Mouse (Mus musculus) liver, adult 2 months (tissue): ENCODE data around the gene Uaca. TPM values are rescaled to one million over a fixed set of nuclear protein-coding genes. Genes with fewer than 3 reads are reported as not detected.

Source experiments
- DNase-seq: peaks from one replicate; pipeline ENCODE4 v3.0.0-alpha.2; 2011; ENCODE audit warnings: low read depth, low spot score; ENCODE audit errors: extremely low read depth
- H3K27ac ChIP-seq: fragments of 200-500 bp; replicated peaks from 2 replicates; pipeline ENCODE4 v1.5.1; 2012; ENCODE audit warnings: low read depth, mild to moderate bottlenecking, control low read depth, inconsistent platforms, low read length; ENCODE audit not compliant: insufficient read depth
- H3K27me3 ChIP-seq: fragments of 200-500 bp; 2 replicates; pipeline ENCODE4 v1.6.1; 2012; ENCODE audit warnings: mild to moderate bottlenecking, moderate library complexity, low read length, inconsistent platforms; ENCODE audit not compliant: control insufficient read depth, insufficient read depth
- H3K36me3 ChIP-seq: fragments of 200-500 bp; 2 replicates; pipeline ENCODE4 v1.6.1; 2012; ENCODE audit warnings: low read length, inconsistent platforms; ENCODE audit not compliant: control insufficient read depth, insufficient read depth
- H3K4me1 ChIP-seq: fragments of 200-500 bp; 2 replicates; pipeline ENCODE4 v1.6.1; 2011; ENCODE audit warnings: low read length; ENCODE audit not compliant: control insufficient read depth, insufficient read depth
- H3K4me3 ChIP-seq: fragments of 200-500 bp; 2 replicates; pipeline ENCODE4 v1.5.1; 2011; ENCODE audit warnings: low read depth, mild to moderate bottlenecking, control low read depth, low read length, moderate library complexity; ENCODE audit not compliant: insufficient read depth
- H3K79me2 ChIP-seq: fragments of 200-500 bp; 2 replicates; pipeline ENCODE4 v1.6.1; 2012; ENCODE audit warnings: inconsistent platforms, mild to moderate bottlenecking, low read length, moderate library complexity; ENCODE audit not compliant: control insufficient read depth, insufficient read depth
- H3K9ac ChIP-seq: fragments of 200-500 bp; 2 replicates; pipeline ENCODE4 v1.6.1; 2012; ENCODE audit warnings: low read depth, mild to moderate bottlenecking, control low read depth, inconsistent platforms, low read length
- CTCF ChIP-seq: fragments of 200-500 bp; IDR thresholded peaks from 2 replicates; pipeline ENCODE4 v1.5.1; 2011; ENCODE audit warnings: low read depth, low read length, control low read depth
- POLR2A ChIP-seq: fragments of 200-500 bp; IDR thresholded peaks from 2 replicates; pipeline ENCODE4 v1.6.1; 2011; ENCODE audit warnings: low read length, control low read depth; ENCODE audit not compliant: insufficient read depth; ENCODE audit errors: extremely low read depth
- WGBS: fragments of 180-500 bp; shearing (Covaris S2); methylation state at CpG from one replicate; pipeline ENCODE4 v1.1.7; 2018; 5-methylcytosine and 5-hydroxymethylcytosine counted together
- polyA plus RNA-seq: library from polyadenylated mRNA; depleted of rRNA; stranded (reverse); fragments of >200 nt; gene quantifications from 2 replicates; pipeline ENCODE4 v1.2.3, GENCODE M21; 2012
- total RNA-seq: library from RNA; depleted of rRNA; stranded (reverse); fragments of >200 nt; gene quantifications from 2 replicates; pipeline ENCODE4 v1.2.3, GENCODE M21; 2014

The Uaca gene
- total and polyA plus RNA-seq, 2 experiments = 1.7 to 3.5 TPM

DNA sequence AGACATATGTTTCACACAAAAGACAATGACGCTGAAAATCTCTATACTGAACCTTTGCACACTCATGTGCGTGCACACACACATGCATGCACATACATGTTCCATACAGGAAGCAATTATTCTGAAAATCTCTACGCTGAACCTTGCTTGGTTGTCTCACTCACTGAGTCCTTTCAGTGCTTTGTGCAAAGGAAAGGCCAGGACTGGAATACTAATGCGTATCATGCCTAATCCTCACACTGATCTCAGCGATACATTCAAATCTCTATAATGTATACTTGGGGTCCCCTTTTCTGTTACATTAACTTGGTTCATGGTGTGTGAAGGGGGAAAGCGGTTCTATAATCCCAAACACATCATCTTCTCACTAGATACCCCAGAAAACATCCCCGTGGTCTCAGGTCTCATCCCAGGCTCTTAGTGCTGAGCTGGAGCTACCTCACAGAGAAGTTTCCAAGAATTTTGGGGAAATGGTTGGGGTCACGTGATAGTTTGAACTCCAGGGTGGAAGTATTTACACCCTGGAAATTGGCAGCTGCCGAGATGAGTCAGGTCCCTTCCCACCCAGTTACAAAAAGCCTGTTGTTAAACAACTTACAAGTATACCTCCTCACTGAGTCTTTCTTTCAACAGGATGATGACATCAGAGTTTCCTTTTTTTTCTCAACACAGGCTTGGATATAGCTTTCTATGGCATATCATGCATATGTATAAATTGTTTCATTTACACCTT is 12.1 kb upstream of the Uaca start:
- H3K27me3 ChIP-seq = no peaks in the 10 kb centered on the region
- H3K36me3 ChIP-seq = no peaks in the 10 kb centered on the region
- no peak for DNase-seq
- no peak for TF ChIP-seq CTCF
- no peak for TF ChIP-seq POLR2A
- no peaks in the 10 kb centered on the region for H3K4me1 ChIP-seq
- H3K9ac ChIP-seq = no peak overlapping the region
- H3K27ac ChIP-seq = no peak overlapping the region
- WGBS = 82% methylated on average over 9 of the region's 9 CpGs
- H3K79me2 ChIP-seq = no peaks in the 10 kb centered on the region
- H3K4me3 ChIP-seq = no peak overlapping the region

GRCm38 (mm10) chr9:60785069-60785468 is 9.3 kb upstream of the Uaca start:
- Histone ChIP-seq H3K79me2 (no peaks in the 10 kb centered on the region), H3K4me3 (no peak overlapping the region), H3K36me3 (no peaks in the 10 kb centered on the region), H3K27me3 (no peaks in the 10 kb centered on the region), H3K9ac (no peak overlapping the region), H3K4me1 (no peaks in the 10 kb centered on the region), H3K27ac (no peak overlapping the region)
- DNase-seq = no peak
- 81% methylated on average over 4 of the region's 4 CpGs for WGBS
- TF ChIP-seq CTCF (no peak), POLR2A (no peak)

DNA sequence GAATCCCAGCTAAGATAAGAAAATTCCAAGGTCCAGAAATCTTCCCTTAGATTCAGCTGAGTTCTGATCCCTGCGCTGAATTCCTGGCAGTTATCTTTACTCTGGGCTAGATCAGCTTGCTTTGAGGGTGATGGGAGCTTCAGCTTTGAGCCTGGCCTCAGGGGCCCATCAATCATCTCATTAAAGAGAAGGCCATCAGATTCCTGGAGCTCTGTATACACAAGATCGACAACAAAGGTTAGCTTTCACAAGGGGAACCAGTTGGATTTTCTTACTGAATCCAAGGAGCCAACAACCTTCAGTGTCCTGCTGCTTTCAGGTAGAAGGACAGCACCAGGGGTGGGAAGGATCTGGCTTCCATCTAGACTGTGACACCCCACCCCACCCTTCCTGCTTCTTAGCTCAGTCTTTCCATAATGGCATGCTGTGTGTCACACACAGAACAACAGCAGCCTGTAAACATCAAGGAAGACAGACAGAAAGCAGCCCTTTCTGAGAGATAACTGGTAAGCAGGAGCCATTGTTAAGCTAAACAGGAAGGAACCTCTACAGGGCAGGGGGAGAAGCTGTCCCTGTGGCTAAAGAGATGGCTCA is 6.7 kb upstream of the Uaca start:
- H3K27me3 ChIP-seq = no peaks in the 10 kb centered on the region
- no peaks in the 10 kb centered on the region for H3K79me2 ChIP-seq
- H3K27ac ChIP-seq = no peak overlapping the region
- H3K36me3 ChIP-seq = no peaks in the 10 kb centered on the region
- 17% methylated on average over 2 of the region's 2 CpGs for WGBS
- no peak overlapping the region for H3K9ac ChIP-seq
- H3K4me3 ChIP-seq = no peak overlapping the region
- DNase-seq = no peak
- no peaks in the 10 kb centered on the region for H3K4me1 ChIP-seq
- TF ChIP-seq POLR2A (no peak), CTCF (no peak)

DNA sequence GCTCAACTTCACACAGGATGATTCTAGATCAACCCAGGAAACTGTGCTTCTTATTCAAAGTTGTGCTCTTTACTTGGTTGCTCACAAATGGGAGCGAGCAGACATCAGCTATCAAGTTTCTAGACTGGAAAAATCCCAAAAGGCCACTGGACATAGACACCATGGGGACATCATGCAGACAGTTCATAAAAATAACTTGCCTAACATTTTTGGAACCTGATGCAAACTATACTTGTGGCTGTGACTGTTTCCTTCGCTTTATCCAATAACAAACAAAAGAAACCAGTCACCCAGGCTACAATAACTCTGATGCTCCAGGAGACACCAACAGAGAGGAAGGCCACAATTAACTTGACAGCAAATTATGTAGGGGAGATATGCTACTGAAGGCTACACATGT is 4.1 kb upstream of the Uaca start:
- peaks cover 4% of the 10 kb centered on the region for H3K4me1 ChIP-seq
- H3K9ac ChIP-seq = no peak overlapping the region
- no peaks in the 10 kb centered on the region for H3K36me3 ChIP-seq
- DNase-seq = no peak
- H3K79me2 ChIP-seq = no peaks in the 10 kb centered on the region
- H3K27ac ChIP-seq = no peak overlapping the region
- no peak for TF ChIP-seq CTCF
- no peak for TF ChIP-seq POLR2A
- 91% methylated on average over 2 of the region's 2 CpGs for WGBS
- no peaks in the 10 kb centered on the region for H3K27me3 ChIP-seq
- H3K4me3 ChIP-seq = no peak overlapping the region

DNA sequence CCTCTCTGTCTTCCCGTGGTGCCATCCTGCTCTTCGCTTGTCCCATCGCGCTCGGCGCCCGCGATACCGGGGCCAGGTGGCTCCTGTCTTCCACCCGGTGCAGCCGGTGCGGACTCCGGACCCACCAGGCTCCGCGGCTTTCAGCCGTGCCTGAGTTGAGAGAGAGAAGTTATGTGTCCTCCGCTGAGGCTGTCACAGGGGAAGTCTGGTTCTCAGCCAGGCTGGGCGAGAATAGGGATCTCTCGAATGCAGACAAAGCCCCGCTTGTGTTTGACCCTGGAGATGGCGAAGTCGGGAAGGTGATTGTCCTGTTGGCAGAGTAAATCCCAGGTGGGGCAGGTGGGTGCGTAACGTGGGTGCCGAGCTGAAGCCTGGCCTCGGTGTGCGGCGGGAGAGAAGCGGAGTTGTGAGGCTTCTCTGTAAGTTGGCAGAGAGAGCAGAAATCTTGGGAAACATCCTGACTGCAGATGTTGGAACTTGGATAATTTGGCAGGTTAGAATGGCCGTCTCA is 554 bp downstream of the Uaca start:
- Histone ChIP-seq H3K4me3 (peak overlapping the region; percentile 75), H3K36me3 (no peaks in the 10 kb centered on the region), H3K4me1 (peaks cover 4% of the 10 kb centered on the region), H3K27me3 (no peaks in the 10 kb centered on the region), H3K79me2 (no peaks in the 10 kb centered on the region), H3K27ac (peak overlapping the region; percentile 1; the same call in 1 of the 2 replicates), H3K9ac (peak overlapping the region; percentile 71)
- peak; percentile 52 for DNase-seq
- under 1% methylated on average over 30 of the region's 30 CpGs for WGBS
- TF ChIP-seq CTCF (no peak), POLR2A (no peak)

GRCm38 (mm10) chr9:60796076-60796475 is 1.7 kb downstream of the Uaca start:
- no peak for DNase-seq
- Histone ChIP-seq H3K79me2 (no peaks in the 10 kb centered on the region; the same call in 1 of the 2 replicates), H3K27me3 (no peaks in the 10 kb centered on the region), H3K27ac (no peak overlapping the region), H3K4me1 (peaks cover 4% of the 10 kb centered on the region), H3K4me3 (no peak overlapping the region), H3K9ac (no peak overlapping the region), H3K36me3 (no peaks in the 10 kb centered on the region)
- TF ChIP-seq POLR2A (no peak), CTCF (no peak)
- WGBS = 90% methylated on average over 7 of the region's 7 CpGs
